Mouse (Mus musculus) hindbrain, postnatal 0 days (tissue): ENCODE data around the gene D10Wsu102e. TPM values are rescaled to one million over a fixed set of nuclear protein-coding genes. Genes with fewer than 3 reads are reported as not detected.

Source experiments
- ATAC-seq: fragments of 200-750 bp; cut with Nextera tagmentation; 2 replicates; pipeline ENCODE4 v1.8.0; 2017; ENCODE audit warnings: mild to moderate bottlenecking, moderate TSS enrichment, moderate library complexity
- DNase-seq: peaks from one replicate; pipeline ENCODE4 v3.0.0-alpha.2; 2015; ENCODE audit warnings: low spot score
- H3K27ac ChIP-seq: fragments of 300-500 bp; sonication (generic); 2 replicates; pipeline ENCODE4 v1.5.1; 2014; ENCODE audit warnings: mild to moderate bottlenecking
- H3K27me3 ChIP-seq: fragments of 300-500 bp; sonication (generic); 2 replicates; pipeline ENCODE4 v1.6.1; 2014; ENCODE audit warnings: low read length, mixed read lengths; ENCODE audit not compliant: insufficient read depth
- H3K36me3 ChIP-seq: fragments of 300-500 bp; sonication (generic); 2 replicates; pipeline ENCODE4 v1.6.1; 2014; ENCODE audit warnings: low read length, mixed read lengths; ENCODE audit not compliant: insufficient read depth
- H3K4me1 ChIP-seq: fragments of 300-500 bp; sonication (generic); 2 replicates; pipeline ENCODE4 v1.6.1; 2014; ENCODE audit warnings: antibody characterized with exemption, low read length, mixed read lengths; ENCODE audit not compliant: insufficient read depth
- H3K4me2 ChIP-seq: fragments of 300-500 bp; sonication (generic); 2 replicates; pipeline ENCODE4 v1.6.1; 2014; ENCODE audit warnings: low read depth, mild to moderate bottlenecking, low read length, moderate library complexity, mixed read lengths
- H3K4me3 ChIP-seq: fragments of 300-500 bp; sonication (generic); 2 replicates; pipeline ENCODE4 v1.5.1; 2014; ENCODE audit warnings: low read length
- H3K9ac ChIP-seq: fragments of 300-500 bp; sonication (generic); replicated peaks from 2 replicates; pipeline ENCODE4 v1.6.1; 2014; ENCODE audit warnings: mild to moderate bottlenecking, low read length, moderate library complexity, mixed read lengths
- H3K9me3 ChIP-seq: fragments of 300-500 bp; sonication (generic); 2 replicates; pipeline ENCODE4 v1.6.1; 2016; ENCODE audit warnings: low read length, mixed read lengths
- CTCF ChIP-seq: IDR thresholded peaks from 2 replicates; pipeline ENCODE4 v1.5.1; 2016; ENCODE audit warnings: antibody characterized with exemption, control low read depth, low read depth
- WGBS: fragments of 180-500 bp; shearing (Covaris S2); extraction: QIAGEN DNeasy Blood & Tissue Kit; methylation state at CpG from one replicate; pipeline ENCODE4 v1.1.7; 2014; 5-methylcytosine and 5-hydroxymethylcytosine counted together
- polyA plus RNA-seq: library from polyadenylated mRNA; unstranded; fragments of >200 nt; fragmentation: Nextera tagmentation; extraction: Ambion mirVana; gene quantifications from 2 replicates; pipeline ENCODE4 v1.2.1, GENCODE M21; 2015
- total RNA-seq: library from RNA; depleted of rRNA; stranded (reverse); fragments of >200 nt; gene quantifications from 2 replicates; pipeline ENCODE4 v1.2.3, GENCODE M21; 2014

D10Wsu102e gene
- total and polyA plus RNA-seq, 2 experiments from 2014 or later: 0.60 to 2.1 TPM

DNA sequence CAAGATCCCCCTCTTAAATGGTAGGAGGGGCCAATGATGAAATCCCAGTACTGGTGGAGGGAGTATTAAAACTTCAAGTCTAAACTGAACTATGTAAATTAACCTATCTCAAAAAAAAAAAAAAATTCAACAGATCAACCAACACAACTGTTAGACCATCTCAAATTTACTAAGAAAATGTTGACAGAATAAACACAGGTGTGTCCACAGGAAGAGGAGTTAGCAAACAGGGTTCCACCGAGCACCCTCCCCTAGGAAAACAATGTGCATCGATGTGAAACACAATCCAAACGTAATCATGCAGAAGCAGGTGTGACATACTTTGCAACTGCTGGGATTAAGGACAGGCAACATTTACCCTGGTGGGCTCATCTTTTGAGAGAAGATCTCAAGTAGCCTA lies 35.1 kb upstream of the D10Wsu102e start:
- Histone ChIP-seq H3K27me3 (no peaks in the 10 kb centered on the region), H3K4me3 (no peak overlapping the region), H3K4me2 (no peak overlapping the region), H3K27ac (no peak overlapping the region), H3K4me1 (no peaks in the 10 kb centered on the region), H3K36me3 (no peaks in the 10 kb centered on the region), H3K9ac (no peak overlapping the region), H3K9me3 (no peaks in the 10 kb centered on the region)
- TF ChIP-seq CTCF: no peak
- 80% methylated on average over 3 of the region's 3 CpGs for WGBS
- ATAC-seq (no peak), DNase-seq (no peak)

GRCm38 (mm10) chr10:83325903-83326302 lies 34.1 kb upstream of the D10Wsu102e start:
- ATAC-seq: no peak
- Histone ChIP-seq H3K9me3 (no peaks in the 10 kb centered on the region), H3K4me2 (no peak overlapping the region), H3K27me3 (no peaks in the 10 kb centered on the region), H3K9ac (no peak overlapping the region), H3K36me3 (no peaks in the 10 kb centered on the region), H3K4me3 (no peak overlapping the region), H3K4me1 (no peaks in the 10 kb centered on the region), H3K27ac (no peak overlapping the region)
- DNase-seq: no peak
- TF ChIP-seq CTCF: no peak
- WGBS: 90% methylated on average over 1 of the region's 1 CpGs

DNA sequence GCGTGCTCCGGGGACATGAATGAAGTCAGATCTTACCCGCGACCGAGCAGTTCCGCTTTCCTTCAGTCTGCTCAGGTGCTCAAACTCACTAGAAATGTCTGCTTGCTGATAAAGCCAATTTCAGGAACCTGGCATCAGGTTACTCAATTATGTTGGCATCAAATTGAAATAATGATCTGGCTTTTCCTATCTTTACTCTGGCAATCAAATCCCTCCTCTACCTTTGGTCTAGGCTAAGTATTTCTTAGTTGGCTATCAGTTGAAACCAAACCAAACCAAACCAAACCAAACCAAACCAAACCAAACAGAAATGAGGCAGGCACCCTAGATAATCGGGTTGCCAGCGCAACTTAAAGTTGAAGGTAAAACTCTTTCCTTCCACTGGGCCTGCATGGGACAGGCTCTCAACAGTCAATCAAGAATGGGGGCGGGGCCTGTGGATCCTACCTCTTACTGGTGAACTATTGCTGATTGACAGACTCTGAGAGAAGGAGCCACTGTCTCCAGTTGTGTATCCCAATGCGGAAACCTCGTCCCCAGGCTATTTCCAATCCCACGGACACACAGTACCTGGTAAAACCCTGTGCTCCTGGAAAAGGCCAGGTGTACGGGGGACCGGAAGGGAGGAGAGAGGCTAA lies 33.3 kb upstream of the D10Wsu102e start:
- no peak overlapping the region for H3K9ac ChIP-seq
- 87% methylated on average over 14 of the region's 14 CpGs for WGBS

DNA sequence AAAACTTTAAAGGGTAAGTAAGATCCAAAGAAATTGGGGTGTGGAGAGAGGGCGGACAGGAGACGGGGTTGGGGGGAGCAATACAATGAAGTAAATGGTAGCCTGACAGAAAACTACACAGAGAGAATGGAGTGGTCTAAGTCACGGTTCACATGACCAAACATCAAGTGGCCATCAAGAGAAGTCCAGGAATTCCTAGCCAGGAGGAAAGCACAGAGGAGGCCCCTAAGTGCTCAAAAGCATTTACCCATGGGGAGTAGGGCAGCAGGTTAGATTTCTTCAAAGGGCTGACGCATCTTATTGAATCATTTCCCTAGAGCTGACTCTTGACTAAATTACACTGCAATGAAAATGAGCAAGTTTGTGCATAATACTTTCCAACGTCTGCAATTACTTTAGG lies 31.2 kb upstream of the D10Wsu102e start:
- 66% methylated on average over 5 of the region's 5 CpGs for WGBS
- ATAC-seq (no peak), DNase-seq (no peak)
- H3K9ac ChIP-seq: no peak overlapping the region
- H3K4me2 ChIP-seq: no peak overlapping the region
- no peaks in the 10 kb centered on the region for H3K27me3 ChIP-seq
- no peaks in the 10 kb centered on the region for H3K4me1 ChIP-seq
- H3K27ac ChIP-seq: no peak overlapping the region
- H3K9me3 ChIP-seq: no peaks in the 10 kb centered on the region
- H3K36me3 ChIP-seq: no peaks in the 10 kb centered on the region
- no peak for TF ChIP-seq CTCF
- no peak overlapping the region for H3K4me3 ChIP-seq

More for the DNA sequence above, 33.3 kb upstream of the D10Wsu102e start:
- Histone ChIP-seq H3K4me2 (no peak overlapping the region), H3K27ac (no peak overlapping the region), H3K9me3 (no peaks in the 10 kb centered on the region), H3K27me3 (no peaks in the 10 kb centered on the region), H3K4me1 (no peaks in the 10 kb centered on the region), H3K4me3 (no peak overlapping the region), H3K36me3 (no peaks in the 10 kb centered on the region)
- no peak for DNase-seq
- TF ChIP-seq CTCF: no peak
- no peak for ATAC-seq

DNA sequence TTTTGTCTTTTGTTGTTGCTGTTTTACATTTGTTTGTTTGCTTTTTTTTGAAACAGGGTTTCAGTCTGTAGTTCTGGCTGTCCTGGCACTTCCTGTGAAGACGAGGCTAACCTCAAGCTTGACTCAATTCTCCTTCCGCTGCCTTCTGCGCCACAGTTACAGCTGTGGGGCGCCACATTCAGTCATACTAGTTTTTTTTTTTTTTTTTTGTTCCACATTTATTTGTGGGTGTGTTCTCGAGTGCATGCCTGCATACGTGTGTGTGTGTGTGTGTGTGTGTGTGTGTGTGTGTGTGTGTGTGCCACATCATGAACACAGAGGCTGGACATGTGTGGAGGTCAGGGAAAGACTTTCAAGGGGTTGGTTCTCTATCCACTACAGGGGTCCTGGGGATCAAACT lies 29.7 kb upstream of the D10Wsu102e start:
- no peak overlapping the region for H3K4me2 ChIP-seq
- WGBS: 79% methylated on average over 6 of the region's 6 CpGs
- H3K4me3 ChIP-seq: no peak overlapping the region
- no peak overlapping the region for H3K9ac ChIP-seq
- H3K9me3 ChIP-seq: no peaks in the 10 kb centered on the region
- no peaks in the 10 kb centered on the region for H3K4me1 ChIP-seq
- no peak overlapping the region for H3K27ac ChIP-seq
- no peak for TF ChIP-seq CTCF
- no peaks in the 10 kb centered on the region for H3K27me3 ChIP-seq
- no peaks in the 10 kb centered on the region for H3K36me3 ChIP-seq
- ATAC-seq (no peak), DNase-seq (no peak)

DNA sequence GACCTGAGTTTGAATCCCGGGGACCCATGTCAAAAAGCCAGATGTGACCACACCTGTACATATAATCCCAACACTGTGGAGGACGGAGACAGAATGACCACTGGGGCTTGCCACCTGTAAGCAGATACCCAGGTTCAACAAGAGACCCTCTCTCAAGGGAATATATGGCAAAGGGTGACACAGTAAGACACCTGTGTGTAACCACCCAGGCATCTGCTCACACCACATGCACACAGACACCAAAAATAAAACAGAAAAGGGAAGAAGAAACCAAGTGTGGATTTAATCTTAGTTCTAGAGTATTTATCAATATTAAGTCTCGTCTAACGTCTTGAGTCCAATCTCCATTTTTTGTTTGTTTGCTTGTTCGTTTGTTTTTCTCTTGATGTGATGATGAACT lies 28.2 kb upstream of the D10Wsu102e start:
- WGBS: 97% methylated on average over 5 of the region's 5 CpGs
- Histone ChIP-seq H3K36me3 (no peaks in the 10 kb centered on the region), H3K27ac (no peak overlapping the region), H3K4me2 (no peak overlapping the region), H3K9ac (no peak overlapping the region), H3K9me3 (no peaks in the 10 kb centered on the region), H3K4me1 (no peaks in the 10 kb centered on the region), H3K4me3 (no peak overlapping the region), H3K27me3 (no peaks in the 10 kb centered on the region)
- ATAC-seq: no peak
- no peak for DNase-seq
- no peak for TF ChIP-seq CTCF

DNA sequence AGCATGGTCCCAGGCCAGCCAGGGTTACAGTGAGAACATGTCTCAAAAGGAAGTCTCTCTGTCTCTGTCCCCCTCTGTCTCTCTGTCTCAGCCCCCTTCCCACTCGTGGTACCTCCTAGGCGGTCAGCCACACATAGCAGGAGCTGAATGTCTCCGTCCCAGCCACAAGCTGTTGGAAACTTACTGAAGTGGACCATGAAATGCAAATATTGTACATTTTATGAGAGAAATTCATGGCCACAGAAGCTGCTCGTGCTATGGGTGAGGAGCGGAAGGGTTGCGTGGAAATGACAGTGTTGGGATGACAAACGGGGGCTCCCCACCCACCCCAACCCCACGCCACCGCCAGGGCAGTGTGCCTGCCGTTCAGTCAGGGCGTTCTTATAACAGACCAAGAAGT lies 27.4 kb upstream of the D10Wsu102e start:
- 89% methylated on average over 11 of the region's 11 CpGs for WGBS
- Histone ChIP-seq H3K4me1 (no peaks in the 10 kb centered on the region), H3K36me3 (no peaks in the 10 kb centered on the region)

More for the DNA sequence above, 27.4 kb upstream of the D10Wsu102e start:
- Histone ChIP-seq H3K4me3 (no peak overlapping the region), H3K9me3 (no peaks in the 10 kb centered on the region), H3K27me3 (no peaks in the 10 kb centered on the region), H3K4me2 (no peak overlapping the region), H3K9ac (no peak overlapping the region), H3K27ac (no peak overlapping the region)
- TF ChIP-seq CTCF: no peak
- ATAC-seq (no peak), DNase-seq (no peak)
